Mouse (Mus musculus) myocyte (in vitro differentiated cells): Measurements from ENCODE around the gene Olfr1196.

ENCODE experiments used
- CEBPB ChIP-seq: IDR thresholded peaks from 2 replicates; pipeline ENCODE4 v1.6.1; 2011; ENCODE audit warnings: mild to moderate bottlenecking, moderate library complexity; ENCODE audit not compliant: poor library complexity, insufficient read depth, severe bottlenecking
- E2F4 ChIP-seq: IDR thresholded peaks from one replicate; pipeline ENCODE4 v1.6.1; 2011; ENCODE audit warnings: mild to moderate bottlenecking, control low read depth, moderate library complexity; ENCODE audit not compliant: insufficient read depth
- MAX ChIP-seq: IDR thresholded peaks from one replicate; pipeline ENCODE4 v1.6.1; 2011; ENCODE audit warnings: low read depth, mild to moderate bottlenecking, control low read depth
- MYOD1 ChIP-seq, 3 experiments: IDR thresholded peaks; one replicate each; pipeline ENCODE4 v1.6.1; 2011; ENCODE audit warnings: control low read depth in 2 of 3, low read depth in 2 of 3, mild to moderate bottlenecking in 2 of 3, moderate library complexity in 1 of 3; ENCODE audit not compliant: insufficient read length in 2 of 3, control insufficient read depth in 1 of 3
- MYOG ChIP-seq, 3 experiments: IDR thresholded peaks; one replicate each; pipeline ENCODE4 v1.6.1; 2011; ENCODE audit warnings: control low read depth in 2 of 3, low read depth in 2 of 3, mild to moderate bottlenecking in 2 of 3; ENCODE audit not compliant: insufficient read length in 2 of 3, control insufficient read depth in 1 of 3, insufficient read depth in 1 of 3
- POLR2A ChIP-seq: IDR thresholded peaks from one replicate; pipeline ENCODE4 v1.6.1; 2011; ENCODE audit warnings: low read depth, mild to moderate bottlenecking, control low read depth, moderate library complexity; ENCODE audit not compliant: insufficient read length
- POLR2AphosphoS2 ChIP-seq: IDR thresholded peaks from one replicate; pipeline ENCODE4 v1.6.1; 2011; ENCODE audit warnings: low read depth, control low read depth; ENCODE audit not compliant: insufficient read length
- REST ChIP-seq: IDR thresholded peaks from one replicate; pipeline ENCODE4 v1.6.1; 2011; ENCODE audit warnings: mild to moderate bottlenecking, control low read depth, moderate library complexity; ENCODE audit not compliant: insufficient read depth, insufficient read length
- SRF ChIP-seq: IDR thresholded peaks from one replicate; pipeline ENCODE4 v1.6.1; 2011; ENCODE audit warnings: low read depth; ENCODE audit not compliant: control insufficient read depth, insufficient read length
- TCF12 ChIP-seq: IDR thresholded peaks from one replicate; pipeline ENCODE4 v1.6.1; 2011; ENCODE audit warnings: mild to moderate bottlenecking, control low read depth; ENCODE audit not compliant: poor library complexity, insufficient read depth, severe bottlenecking
- TCF3 ChIP-seq: IDR thresholded peaks from one replicate; pipeline ENCODE4 v1.6.1; 2011; ENCODE audit warnings: low read depth, control low read depth; ENCODE audit not compliant: insufficient read length
- USF1 ChIP-seq: IDR thresholded peaks from one replicate; pipeline ENCODE4 v1.6.1; 2011; ENCODE audit warnings: low read depth, mild to moderate bottlenecking, control low read depth, moderate library complexity

DNA sequence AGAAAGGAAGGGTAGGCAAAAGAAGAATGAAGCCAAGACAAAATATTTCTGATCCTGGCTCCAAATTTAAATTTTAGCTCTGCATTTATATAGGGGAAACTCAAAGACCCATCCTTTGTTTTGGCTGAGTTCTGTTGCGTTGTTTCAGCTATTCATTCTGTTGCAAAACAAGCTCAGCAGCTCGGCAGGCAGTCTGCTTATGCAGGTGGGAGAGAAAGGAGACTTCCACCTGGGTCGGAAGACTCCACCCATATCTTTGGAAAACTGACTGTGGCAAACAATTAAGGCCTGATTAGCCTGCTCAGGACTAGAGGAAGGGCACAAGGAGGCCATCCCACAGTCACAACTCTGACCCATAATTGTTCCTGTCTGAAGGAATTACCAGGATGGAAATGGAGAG lies 39.0 kb upstream of the Olfr1196 start:
- TF ChIP-seq E2F4 (no peak), POLR2A (no peak), USF1 (no peak), POLR2AphosphoS2 (no peak), REST (no peak), MYOG (IDR thresholded peaks at IDR 0.05; ENCODE audit: control insufficient read depth in 1 of 3, insufficient read depth in 1 of 3, insufficient read length in 2 of 3, low read depth in 2 of 3) (no peak), SRF (no peak), CEBPB (no peak), MAX (no peak), MYOD1 (IDR thresholded peaks at IDR 0.05; ENCODE audit: control insufficient read depth in 1 of 3, insufficient read length in 2 of 3, low read depth in 2 of 3) (no peak), TCF3 (no peak), TCF12 (no peak)
